Mouse (Mus musculus): Measurements from ENCODE around the gene Dlgap1.

Dlgap1 gene

DNA sequence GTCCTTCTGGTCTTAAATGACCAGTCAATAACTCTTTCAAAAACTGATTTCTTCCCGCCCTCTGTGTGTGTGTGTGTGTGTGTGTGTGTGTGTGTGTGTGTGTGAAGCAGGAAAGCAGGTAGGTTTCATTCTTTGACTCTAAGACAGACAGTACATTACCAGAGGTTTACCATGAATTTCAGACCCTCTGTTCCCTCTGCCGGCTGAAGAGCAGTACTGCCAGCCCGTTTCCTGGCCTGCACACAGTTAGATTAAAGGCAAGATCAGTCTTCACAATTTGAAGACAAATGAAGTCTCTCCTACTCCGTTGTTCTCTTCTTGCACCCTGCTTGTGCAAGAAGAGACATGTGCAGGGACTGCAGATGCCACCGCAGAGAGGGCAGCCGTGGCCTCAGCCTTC is 373.0 kb downstream of the Dlgap1 start:
- no peak for DNase-seq (ENCODE audit: low spot score)

DNA sequence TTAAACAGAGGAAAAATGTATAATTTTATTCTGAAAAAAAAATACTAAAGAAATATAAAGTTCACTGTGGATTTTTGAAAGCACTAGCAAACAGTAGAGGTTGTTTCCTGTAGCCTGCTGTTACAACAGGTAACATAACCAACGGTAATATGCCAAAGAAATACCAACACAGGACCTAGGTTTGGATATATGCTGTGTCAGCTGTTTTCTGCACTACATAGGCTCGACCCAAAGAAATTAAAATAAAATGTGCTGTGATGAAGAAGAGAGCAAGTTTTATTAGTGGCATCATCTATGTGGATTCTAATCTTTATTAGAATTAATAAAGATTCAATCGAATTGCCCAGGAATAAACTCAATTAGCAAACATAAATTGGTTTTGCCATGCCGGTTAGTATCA is 378.5 kb downstream of the Dlgap1 start:
- no peak for DNase-seq (ENCODE audit: low spot score)

DNA sequence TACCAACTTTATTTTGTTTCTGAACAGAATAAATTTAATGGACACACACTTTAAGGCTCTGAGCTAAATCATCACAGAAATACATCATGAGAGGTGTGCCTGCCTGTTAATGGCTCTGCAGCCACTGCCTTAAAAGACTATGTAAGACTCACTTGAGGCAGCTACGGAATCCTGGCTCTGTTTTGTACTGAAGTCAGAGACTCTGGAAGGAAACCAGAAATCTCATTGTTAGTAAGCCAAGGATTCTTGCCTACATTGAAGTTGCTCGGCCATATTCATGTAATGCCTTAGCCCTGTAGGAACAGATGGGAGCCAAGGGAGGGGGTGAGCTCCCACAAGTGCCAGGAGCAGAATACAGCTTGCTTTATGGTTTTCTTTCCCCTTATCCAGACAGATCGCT is 394.7 kb downstream of the Dlgap1 start:
- peak; percentile 39 for DNase-seq (ENCODE audit: low spot score)

DNA sequence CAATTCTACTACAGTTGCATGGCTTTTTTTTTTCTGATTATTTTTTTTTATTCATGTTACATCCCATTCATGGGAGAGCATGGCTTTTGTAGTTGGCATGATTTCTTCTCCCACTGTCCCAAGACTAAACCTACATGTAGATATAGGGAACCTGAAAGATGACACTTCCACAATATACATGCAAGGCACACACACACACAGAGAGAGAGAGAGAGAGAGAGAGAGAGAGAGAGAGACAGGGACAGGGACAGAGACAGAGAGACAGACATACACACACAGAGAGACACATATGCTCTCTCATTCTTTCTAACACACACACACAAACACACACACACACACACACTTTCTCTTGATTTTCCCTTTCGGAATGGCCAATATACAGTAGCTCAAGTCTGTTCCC is 395.1 kb downstream of the Dlgap1 start:
- DNase-seq (ENCODE audit: low spot score), result no peak

DNA sequence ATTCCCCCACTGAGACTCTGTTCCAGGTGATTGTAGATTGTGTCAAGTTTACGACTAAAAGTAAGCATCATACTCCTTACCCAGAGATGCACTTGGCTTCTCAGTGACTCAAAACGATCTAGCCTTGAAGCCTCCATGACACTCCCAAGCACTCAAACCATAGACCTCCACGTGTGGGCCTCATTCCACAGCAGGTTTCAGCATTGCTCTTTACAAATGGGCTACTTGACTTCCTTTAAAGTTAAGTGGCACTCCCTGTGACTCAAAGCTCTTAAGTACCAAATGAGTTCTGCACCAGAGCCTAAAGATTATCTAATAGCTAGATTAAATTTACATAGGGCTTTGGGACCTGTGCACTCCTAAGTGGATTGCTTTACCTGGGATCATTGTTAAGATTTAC is 400.3 kb downstream of the Dlgap1 start:
- DNase-seq (ENCODE audit: low spot score), result no peak

DNA sequence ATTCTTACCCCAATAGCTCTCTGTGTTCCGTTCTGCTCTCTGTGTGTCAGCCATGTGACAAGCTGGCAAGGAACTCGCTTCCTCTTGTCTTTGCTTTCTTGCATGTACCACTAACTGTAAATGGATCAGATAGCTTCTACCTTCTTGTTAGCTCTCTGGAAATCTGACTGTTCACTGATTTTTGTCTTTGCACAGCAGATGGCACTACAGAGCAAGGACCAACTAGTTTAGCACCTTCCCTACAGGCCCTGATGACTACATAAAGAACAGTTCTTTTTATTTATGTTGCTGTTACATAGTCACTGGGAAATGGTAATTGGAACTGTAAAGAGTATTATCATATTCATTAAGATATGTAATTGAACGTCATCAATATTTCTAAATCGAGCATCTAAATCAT is 408.1 kb downstream of the Dlgap1 start:
- no peak for DNase-seq (ENCODE audit: low spot score)

DNA sequence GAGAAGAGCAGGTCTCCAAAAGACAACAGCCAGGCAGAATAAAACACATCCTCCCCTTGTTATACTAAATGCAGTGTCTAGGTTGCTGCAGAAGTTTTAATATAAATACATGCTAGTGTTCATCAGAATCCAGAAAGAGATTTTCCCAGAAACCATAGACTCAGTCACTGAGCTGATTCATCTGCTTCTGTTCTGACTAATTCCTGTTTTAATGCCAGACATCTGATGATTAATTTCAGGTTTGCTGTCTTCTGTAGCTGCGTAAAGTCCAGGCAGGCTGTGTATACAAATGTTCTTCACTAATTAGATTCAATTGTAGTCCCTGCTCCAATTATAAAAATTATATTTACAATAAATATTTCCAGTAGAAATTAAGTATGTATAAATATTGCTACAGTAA is 419.6 kb downstream of the Dlgap1 start:
- no peak for DNase-seq (ENCODE audit: low spot score)

DNA sequence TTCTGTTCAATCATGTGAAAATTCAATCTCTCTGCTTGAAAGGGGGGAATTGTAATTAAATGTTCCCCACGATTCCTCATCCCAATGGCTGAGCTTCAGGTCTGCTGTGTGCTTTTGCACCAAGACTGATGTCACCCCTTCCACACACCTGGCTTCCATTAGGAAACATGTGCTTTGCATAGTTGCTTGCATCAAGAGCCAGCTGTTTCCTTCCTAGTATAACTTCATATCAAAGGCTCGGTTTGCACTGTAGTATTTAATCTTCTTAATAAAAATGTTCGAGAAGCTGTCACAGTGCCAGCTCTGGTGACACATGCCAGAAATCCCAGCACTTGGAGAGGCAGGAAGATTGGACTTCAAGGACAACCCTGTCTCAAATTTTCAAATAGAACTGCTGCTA is 428.3 kb downstream of the Dlgap1 start:
- no peak for DNase-seq (ENCODE audit: low spot score)

DNA sequence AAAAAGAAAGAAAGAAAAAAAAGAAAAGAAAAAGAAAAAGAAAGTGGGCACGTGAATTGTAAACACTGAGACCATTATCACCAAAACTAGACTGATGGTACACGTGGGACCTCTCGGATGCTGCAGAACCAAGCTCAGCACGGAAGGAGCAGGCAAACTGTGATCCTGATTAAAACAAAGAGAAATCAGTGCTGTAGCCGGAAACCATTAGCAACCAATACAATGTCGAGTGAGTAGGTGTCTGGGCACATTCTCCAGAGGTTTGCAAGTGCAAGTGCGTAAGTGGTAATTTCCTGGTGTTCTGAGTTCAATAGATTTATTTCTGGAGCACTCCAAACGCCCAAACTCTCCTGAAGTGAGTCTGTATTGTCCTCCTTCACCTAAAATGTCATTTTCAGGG is 428.8 kb downstream of the Dlgap1 start:
- no peak for DNase-seq (ENCODE audit: low spot score)

DNA sequence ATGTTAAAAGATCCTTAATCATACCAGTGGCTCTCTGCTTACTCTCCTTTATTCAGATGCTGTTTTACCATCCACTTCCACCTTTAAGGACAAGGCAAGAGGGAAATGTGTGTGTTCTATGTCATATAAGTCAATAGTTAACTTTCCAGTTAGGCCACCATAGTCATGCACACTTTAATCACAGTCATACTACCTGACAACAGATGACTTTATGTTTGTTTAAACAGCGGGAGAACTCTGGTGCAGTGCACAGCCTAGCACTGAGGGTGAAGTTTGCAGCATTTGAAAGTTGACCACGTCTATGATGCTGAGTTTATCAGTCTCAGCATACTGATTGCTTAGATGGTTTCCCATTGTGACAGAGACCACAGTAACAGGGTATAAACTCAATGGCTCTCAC is 433.0 kb downstream of the Dlgap1 start:
- no peak for DNase-seq (ENCODE audit: low spot score)

DNA sequence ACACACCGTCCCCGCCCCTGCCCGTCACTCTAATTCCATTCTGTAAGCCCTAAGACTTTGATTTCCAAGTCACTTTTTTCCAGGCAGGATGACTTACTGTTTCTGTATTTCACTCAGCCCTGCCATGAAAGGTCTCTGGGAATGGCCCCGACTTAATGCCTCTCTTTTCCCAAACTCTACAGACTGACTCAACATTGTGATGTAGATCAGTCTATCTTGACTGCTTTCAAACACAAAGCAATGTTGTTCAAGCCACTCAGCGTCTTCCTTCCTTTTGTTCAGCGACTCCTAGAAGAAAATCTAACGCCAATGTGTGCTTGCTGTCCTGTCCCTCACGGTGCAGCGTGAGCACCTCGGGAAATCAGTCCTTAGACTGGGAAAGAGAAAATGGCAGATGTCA is 434.9 kb downstream of the Dlgap1 start:
- DNase-seq (ENCODE audit: low spot score), result no peak

DNA sequence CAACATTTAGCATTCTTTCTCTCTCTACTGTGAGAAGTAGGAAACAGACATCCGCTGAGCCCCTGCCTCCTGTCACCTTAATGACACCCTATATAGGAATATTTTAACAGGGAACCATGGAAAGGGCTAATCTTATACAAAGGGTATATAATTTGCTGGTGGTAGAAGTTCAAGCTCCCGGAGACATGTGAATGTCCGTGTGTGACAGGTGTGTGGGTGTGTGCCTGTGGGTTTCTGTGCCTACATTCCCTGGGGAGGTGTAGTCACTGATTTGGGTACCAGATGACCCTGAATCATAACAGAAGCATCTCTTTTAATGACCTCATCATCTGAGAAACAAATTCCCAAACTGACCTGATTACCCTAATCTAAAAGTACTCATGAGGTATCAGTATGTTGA is 445.3 kb downstream of the Dlgap1 start:
- no peak for DNase-seq (ENCODE audit: low spot score)

DNA sequence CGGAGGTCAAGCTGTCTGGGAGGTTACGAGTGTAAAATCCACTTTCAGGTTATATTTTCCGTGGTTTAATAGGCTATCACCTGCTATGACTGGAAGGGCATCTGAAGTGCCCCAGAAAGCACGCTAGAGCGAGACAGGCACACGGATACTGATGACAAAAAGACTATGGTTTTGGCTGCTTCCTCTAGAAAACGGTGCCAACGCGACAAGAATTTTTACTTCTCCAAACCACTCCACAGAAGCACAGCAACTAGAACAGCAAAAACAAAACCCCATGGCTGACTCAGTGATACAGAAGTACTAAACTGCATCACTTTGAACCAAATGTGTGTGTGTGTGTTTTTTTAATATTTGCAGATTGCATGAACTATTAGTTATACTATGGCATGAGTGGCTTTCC is 459.0 kb downstream of the Dlgap1 start:
- DNase-seq (ENCODE audit: low spot score), result no peak

DNA sequence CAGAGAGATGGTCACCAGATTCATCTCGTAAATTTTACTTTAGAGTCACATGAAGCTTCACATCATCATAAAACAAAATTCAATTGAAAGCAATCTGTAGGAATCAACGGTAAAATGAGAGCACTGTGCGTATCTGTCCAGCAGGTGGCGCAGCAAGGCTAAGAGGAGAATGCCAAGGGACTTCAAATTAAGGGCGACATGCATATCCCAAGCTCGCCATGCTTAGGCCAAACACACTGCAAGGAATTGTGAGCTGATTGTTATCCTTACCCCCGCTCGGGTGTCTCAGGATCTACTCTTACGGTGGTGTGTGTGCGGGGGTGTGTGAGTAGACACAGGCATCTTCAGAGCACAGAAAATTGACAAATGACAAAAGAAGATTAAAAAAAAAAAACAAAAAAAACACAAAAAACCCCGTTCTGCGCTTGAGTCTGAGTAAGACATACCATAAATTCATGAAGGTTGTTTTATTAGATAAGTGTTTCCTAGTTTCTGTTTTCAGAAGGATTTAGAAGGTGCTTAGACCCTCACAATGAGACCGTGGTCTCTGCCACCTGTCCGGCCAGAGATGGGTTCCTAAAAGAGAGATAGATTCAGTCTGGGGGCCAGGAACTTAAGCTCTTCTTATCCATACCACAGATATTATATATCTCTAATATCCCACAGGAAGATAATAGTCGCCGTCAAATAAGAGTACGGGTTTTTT is 461.0 kb downstream of the Dlgap1 start:
- peak; percentile 82 for DNase-seq (ENCODE audit: low spot score)

DNA sequence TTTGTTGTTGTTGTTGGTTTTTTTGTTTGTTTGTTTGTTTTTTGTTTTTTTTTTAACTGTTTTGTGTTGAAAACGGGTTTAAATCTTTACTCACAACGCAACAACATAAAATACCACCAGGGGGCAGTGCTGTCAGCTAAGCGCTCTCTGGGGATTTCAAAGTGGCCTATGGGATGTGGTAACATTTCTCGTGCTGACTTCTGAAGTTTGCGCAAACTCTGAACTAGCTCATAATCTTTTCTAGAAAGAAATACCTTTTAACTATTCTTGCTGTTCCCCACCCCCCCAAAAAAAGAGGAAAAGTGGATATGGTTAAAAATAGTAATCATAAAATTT is 461.5 kb downstream of the Dlgap1 start:
- no peak for DNase-seq (ENCODE audit: low spot score)

DNA sequence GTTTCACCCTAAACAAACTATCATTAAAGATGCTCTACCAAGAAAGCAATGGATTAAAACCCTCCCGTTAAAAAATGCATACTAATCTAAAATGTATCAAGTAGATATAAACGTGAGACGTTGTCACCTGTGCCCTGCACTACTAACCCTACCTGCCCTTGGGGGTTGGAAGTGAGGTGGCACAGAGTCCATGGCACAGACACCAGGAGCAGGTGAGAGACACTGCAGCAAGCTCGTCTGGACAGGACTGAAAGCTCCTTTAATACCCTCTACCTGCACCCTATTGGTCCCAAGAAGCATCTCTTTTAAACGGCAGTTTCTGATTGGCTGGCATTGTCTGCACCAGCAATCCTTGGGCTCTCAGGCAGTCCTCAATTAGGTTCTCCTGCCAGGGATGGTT is 464.0 kb downstream of the Dlgap1 start:
- DNase-seq (ENCODE audit: low spot score), result no peak

DNA sequence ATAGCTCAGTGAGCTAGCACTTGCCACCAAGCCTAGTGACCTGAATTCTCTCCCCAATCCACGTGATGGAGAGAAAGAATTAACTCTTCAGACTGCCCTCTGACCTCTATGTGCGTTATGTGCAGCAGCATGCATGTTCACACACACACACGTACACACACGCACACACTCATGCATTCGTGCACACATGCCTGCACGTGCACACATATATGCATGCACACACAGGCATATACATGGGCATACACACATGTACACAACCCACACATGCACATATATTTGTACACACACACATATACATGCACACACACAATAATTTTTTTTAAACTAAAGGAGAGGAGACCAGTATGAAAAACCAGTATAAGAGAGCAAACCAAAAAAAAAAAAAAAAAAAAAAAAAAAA is 465.7 kb downstream of the Dlgap1 start:
- no peak for DNase-seq (ENCODE audit: low spot score)

DNA sequence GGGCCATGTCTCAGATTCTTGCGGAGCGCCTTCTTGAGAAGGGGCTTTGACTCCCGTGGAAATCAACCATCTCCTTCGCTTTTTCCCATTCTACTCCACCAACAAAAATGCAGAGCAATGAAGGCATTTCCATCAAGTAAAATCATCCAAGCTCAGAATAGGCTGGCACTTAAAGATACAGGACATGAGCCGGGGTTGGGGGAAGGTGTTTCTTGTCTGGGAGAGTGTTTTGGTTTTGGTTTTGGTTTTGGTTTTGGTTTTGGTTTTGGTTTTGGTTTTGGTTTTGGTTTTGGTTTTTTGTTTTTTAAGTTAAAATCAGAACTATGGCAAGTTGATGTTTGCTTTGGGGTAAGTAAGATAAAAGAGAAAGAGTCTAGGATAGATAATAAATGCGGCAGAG is 466.7 kb downstream of the Dlgap1 start:
- DNase-seq (ENCODE audit: low spot score), result no peak

DNA sequence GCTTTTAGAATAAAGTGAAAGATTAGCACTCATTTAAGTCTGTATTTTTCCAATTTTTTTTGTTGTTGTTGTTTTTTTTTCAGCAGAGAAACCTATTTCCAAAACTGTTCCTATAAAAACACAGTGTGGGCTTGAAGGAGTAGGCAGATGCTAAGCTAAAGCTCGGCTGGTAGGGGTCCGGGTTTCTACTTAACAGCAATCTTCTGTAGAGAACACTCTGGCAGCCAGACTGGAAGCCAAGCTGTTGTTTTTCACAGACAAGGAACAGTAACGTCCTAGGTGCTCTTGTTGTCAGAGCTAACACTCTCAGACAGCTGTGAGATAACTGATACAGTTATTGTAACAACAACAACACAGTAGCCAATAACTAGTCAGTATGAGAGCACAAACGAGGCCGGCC is 468.4 kb downstream of the Dlgap1 start:
- DNase-seq (ENCODE audit: low spot score), result no peak

DNA sequence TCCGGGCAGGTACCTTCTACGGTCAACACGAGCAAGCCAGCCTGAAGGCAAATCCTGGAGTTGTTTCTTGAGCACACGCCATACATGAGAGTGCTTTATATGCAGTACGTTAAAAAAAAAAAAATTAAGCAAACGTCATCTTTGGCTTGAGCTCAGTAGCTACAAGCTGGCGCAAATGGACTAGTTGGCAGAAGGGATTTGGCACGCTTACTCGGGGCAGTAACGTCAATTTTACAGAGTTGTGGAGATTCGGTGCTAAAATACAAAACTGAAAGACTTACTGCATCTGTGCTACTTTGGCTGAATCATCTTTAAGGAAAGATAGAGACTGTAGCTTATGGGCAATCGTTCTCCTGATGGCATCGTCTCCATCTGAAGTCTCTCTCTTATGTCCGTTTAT is 474.1 kb downstream of the Dlgap1 start:
- peak; percentile 41 for DNase-seq (ENCODE audit: low spot score)

DNA sequence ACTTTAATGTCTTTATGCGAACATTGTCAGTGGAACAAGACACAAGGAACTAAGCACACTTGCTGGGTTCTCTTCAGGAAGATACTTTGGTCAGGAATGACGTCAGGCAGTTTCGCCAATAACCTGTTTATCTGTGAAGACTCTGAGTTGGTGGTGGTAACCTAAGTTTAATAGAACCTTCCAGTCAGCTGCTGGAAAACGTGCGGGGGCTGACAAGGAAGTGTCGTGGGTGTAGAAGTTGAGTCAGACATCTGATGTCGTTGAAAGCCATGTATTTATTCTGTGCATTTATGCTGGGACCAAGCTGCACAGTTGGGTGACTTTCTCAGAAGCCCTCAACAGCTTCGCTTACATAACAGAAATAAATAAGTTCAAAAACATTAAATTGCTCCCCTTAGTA is 477.6 kb downstream of the Dlgap1 start:
- DNase-seq (ENCODE audit: low spot score), result no peak

DNA sequence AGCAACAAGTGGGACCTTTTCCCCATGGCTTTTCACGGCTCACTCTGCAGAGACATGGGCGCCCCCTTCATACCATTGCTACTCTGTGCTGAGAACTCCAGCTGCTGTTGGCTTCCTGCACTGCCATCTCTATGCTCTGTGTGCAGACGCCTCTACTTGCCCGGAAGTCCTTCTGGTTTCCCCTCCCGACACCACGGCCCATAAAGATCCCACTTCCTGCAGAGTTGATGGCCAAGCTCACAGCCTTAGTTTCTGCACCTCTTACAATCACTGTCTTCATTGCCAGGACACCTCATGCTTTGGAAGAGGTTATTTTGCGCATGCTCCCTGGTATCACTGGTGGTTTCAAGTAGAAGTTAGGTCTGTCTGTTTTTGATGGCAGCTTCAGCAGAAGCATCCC is 486.2 kb downstream of the Dlgap1 start:
- no peak for DNase-seq (ENCODE audit: low spot score)

DNA sequence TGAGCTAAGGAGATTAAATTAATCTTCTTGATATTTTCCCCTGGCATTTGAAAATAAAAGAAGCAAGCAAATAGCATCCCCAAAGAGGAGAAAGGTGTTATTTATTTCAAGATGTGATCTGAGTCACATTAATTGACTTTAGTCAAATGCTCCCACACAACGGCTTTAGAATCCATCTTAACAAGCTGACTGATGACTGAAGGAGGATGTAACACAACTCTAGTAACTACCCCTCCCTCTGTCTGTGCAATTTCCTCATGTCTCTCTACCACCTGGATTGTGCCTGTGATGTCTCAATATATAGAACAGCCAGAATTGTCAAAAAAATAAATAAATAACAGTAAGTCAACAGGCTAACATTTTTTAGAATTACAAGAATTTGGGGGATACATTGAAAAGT is 488.2 kb downstream of the Dlgap1 start:
- DNase-seq (ENCODE audit: low spot score), result no peak

DNA sequence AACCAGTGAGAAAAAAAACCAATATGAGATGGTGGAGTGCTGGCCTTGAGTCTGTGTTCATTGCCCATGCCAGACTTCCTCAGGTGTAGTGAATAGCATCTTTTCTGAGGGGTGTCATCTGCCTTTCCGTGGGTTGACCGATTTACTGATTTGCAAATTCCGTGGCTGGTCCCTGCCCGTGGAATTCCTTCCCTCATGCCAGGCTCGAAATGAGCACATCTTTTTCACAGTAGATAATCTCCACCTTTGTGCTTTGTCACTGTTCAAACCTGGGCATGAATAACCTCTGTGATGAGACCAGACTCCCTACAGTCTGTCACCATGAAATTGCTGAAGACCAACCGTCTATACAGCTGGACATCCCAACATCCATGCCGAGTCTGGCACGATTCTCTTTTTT is 493.4 kb downstream of the Dlgap1 start:
- no peak for DNase-seq (ENCODE audit: low spot score)
